Mouse (Mus musculus) embryonic fibroblast, embryonic 13.5 days (primary cell): ENCODE results near the gene Ferd3l.

Experiments
- CTCF ChIP-seq: IDR thresholded peaks from 2 replicates; pipeline ENCODE4 v1.5.1; 2011; ENCODE audit warnings: mild to moderate bottlenecking, control low read depth, low read length, moderate library complexity, borderline replicate concordance; ENCODE audit not compliant: insufficient read depth
- POLR2A ChIP-seq: IDR thresholded peaks from 2 replicates; pipeline ENCODE4 v1.6.1; 2011; ENCODE audit warnings: low read depth, mild to moderate bottlenecking, control low read depth, low read length, moderate library complexity

DNA sequence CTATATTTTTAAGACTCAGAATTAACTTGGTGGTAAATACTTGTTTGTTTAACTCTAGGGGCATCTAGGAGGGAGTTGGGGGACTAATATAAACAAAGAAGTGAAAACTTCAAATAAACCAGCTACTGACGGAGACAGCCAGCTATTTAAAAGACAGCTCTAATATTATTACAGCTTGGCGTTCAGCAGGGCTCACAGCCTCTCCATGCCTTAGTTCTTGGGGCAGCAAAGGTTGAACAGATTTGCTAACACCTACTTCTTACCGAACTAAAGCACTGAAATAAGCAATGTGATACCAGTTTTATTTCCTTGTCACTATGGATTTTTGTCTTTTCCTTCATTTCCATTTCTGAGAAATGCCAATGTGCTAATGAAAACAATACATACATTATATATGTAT, 31.6 kb downstream of the Ferd3l start:
- TF ChIP-seq POLR2A, result no peak
- no peak for TF ChIP-seq CTCF
